Mouse (Mus musculus) frontal cortex, postnatal 14 days (tissue): ENCODE results near the gene Cnksr3.

Experiments
- DNase-seq, 2 experiments: peaks; one replicate each; pipeline ENCODE4 v3.0.0; 2022; ENCODE audit warnings: low spot score in 2 of 2

The Cnksr3 gene

GRCm38 (mm10) chr10:7149671-7150595, 62.1 kb downstream of the Cnksr3 start:
- DNase-seq = no peak

- DNase-seq = no peak
These were observed 66.4 kb downstream of the Cnksr3 start for GRCm38 (mm10) chr10:7145614-7146013.

GRCm38 (mm10) chr10:7144081-7144783, 67.8 kb downstream of the Cnksr3 start:
- DNase-seq = no peak

GRCm38 (mm10) chr10:7142287-7142686, 69.8 kb downstream of the Cnksr3 start:
- DNase-seq = no peak

- no peak for DNase-seq
These were observed 71.8 kb downstream of the Cnksr3 start for GRCm38 (mm10) chr10:7140282-7140681.

GRCm38 (mm10) chr10:7138049-7138448, 74.0 kb downstream of the Cnksr3 start:
- DNase-seq = no peak

- DNase-seq = no peak
These were observed 76.3 kb downstream of the Cnksr3 start for GRCm38 (mm10) chr10:7135751-7136150.

- no peak for DNase-seq
These were observed 79.0 kb downstream of the Cnksr3 start for GRCm38 (mm10) chr10:7133005-7133404.

- no peak for DNase-seq
These were observed 80.6 kb downstream of the Cnksr3 start for GRCm38 (mm10) chr10:7131441-7131840.

- no peak for DNase-seq
These were observed 84.2 kb downstream of the Cnksr3 start for GRCm38 (mm10) chr10:7127828-7128227.

- DNase-seq = no peak
These were observed 85.2 kb downstream of the Cnksr3 start for GRCm38 (mm10) chr10:7126882-7127281.

- no peak for DNase-seq
These were observed 85.8 kb downstream of the Cnksr3 start for GRCm38 (mm10) chr10:7126287-7126686.

GRCm38 (mm10) chr10:7124993-7125392, 87.0 kb downstream of the Cnksr3 start:
- peak; percentile 33 to 36 for DNase-seq

- no peak for DNase-seq
These were observed 89.7 kb downstream of the Cnksr3 start for GRCm38 (mm10) chr10:7122294-7122693.

GRCm38 (mm10) chr10:7120206-7120605, 91.8 kb downstream of the Cnksr3 start:
- no peak for DNase-seq

GRCm38 (mm10) chr10:7118258-7119077, 93.6 kb downstream of the Cnksr3 start:
- peak in 1 of 2 experiments; percentile 28 for DNase-seq

- DNase-seq = no peak
These were observed 94.3 kb downstream of the Cnksr3 start for GRCm38 (mm10) chr10:7117785-7118184.

GRCm38 (mm10) chr10:7114796-7115195, 97.2 kb downstream of the Cnksr3 start:
- DNase-seq = no peak

- DNase-seq = no peak
These were observed 98.3 kb downstream of the Cnksr3 start for GRCm38 (mm10) chr10:7113747-7114146.

- DNase-seq = no peak
These were observed 98.9 kb downstream of the Cnksr3 start for GRCm38 (mm10) chr10:7113144-7113543.

- no peak for DNase-seq
These were observed 100.5 kb downstream of the Cnksr3 start for GRCm38 (mm10) chr10:7111462-7112000.

- no peak for DNase-seq
These were observed 108.2 kb downstream of the Cnksr3 start for GRCm38 (mm10) chr10:7103872-7104271.
